Mouse (Mus musculus) heart, embryonic 10.5 days (tissue): Measurements from ENCODE around the gene Bcorl1. TPM values are rescaled to one million over a fixed set of nuclear protein-coding genes. Genes with fewer than 3 reads are reported as not detected.

Source experiments
- DNase-seq: peaks from one replicate; pipeline ENCODE4 v3.0.0-alpha.2; 2017; ENCODE audit warnings: low spot score
- H3K27ac ChIP-seq: fragments of 300-500 bp; sonication (generic); 2 replicates; pipeline ENCODE4 v1.5.1; 2016; ENCODE audit warnings: mild to moderate bottlenecking
- H3K27me3 ChIP-seq: fragments of 300-500 bp; sonication (generic); 2 replicates; pipeline ENCODE4 v1.6.1; 2016; ENCODE audit warnings: mild to moderate bottlenecking; ENCODE audit not compliant: poor library complexity, insufficient read depth, severe bottlenecking
- H3K36me3 ChIP-seq: fragments of 300-500 bp; sonication (generic); 2 replicates; pipeline ENCODE4 v1.6.1; 2016; ENCODE audit warnings: mild to moderate bottlenecking, moderate library complexity
- H3K4me1 ChIP-seq: fragments of 300-500 bp; sonication (generic); 2 replicates; pipeline ENCODE4 v1.6.1; 2016; ENCODE audit warnings: mild to moderate bottlenecking
- H3K4me3 ChIP-seq: fragments of 300-500 bp; sonication (generic); 2 replicates; pipeline ENCODE4 v1.5.1; 2016; ENCODE audit warnings: mild to moderate bottlenecking, moderate library complexity
- H3K9me3 ChIP-seq: fragments of 300-500 bp; sonication (generic); 2 replicates; pipeline ENCODE4 v1.6.1; 2016; ENCODE audit warnings: mild to moderate bottlenecking, moderate library complexity
- WGBS: fragments of 180-500 bp; shearing (Covaris S2); methylation state at CpG from one replicate; pipeline ENCODE4 v1.1.7; 2016; 5-methylcytosine and 5-hydroxymethylcytosine counted together
- polyA plus RNA-seq: library from polyadenylated mRNA; unstranded; fragments of >200 nt; fragmentation: Nextera tagmentation; extraction: Ambion mirVana; gene quantifications from 2 replicates; pipeline ENCODE4 v1.2.1, GENCODE M21; 2016

Gene Bcorl1
- polyA plus RNA-seq = 4.9 and 6.7 TPM in 2 replicates

- Histone ChIP-seq H3K9me3 (no peaks in the 10 kb centered on the region), H3K4me3 (peak within 1 kb of the TSS; percentile 68), H3K27me3 (peaks cover 58% of the 10 kb centered on the region; the same call in 1 of the 2 replicates), H3K36me3 (no peaks in the 10 kb centered on the region), H3K27ac (peak within 1 kb of the TSS; percentile 87), H3K4me1 (no peaks in the 10 kb centered on the region; the same call in 1 of the 2 replicates)
- WGBS = 10% methylated on average over 29 of the region's 33 CpGs
- DNase-seq = peak; percentile 77
Measured at GRCm38 (mm10) chrX:48341141-48341540, at the start of gene Bcorl1. Gene Bcorl1, plus strand, starts transcription at chrX:48341358.

GRCm38 (mm10) chrX:48291413-48291812 is 49.7 kb upstream of the Bcorl1 start:
- 20% methylated on average over 3 of the region's 3 CpGs for WGBS
- H3K4me3 ChIP-seq = no peak overlapping the region
- H3K36me3 ChIP-seq = no peaks in the 10 kb centered on the region
- no peaks in the 10 kb centered on the region for H3K4me1 ChIP-seq
- no peak overlapping the region for H3K27ac ChIP-seq
- H3K9me3 ChIP-seq = no peaks in the 10 kb centered on the region
- no peak for DNase-seq
- H3K27me3 ChIP-seq = peaks cover 16% of the 10 kb centered on the region; the same call in 1 of the 2 replicates

GRCm38 (mm10) chrX:48305356-48305755 is 35.8 kb upstream of the Bcorl1 start:
- H3K36me3 ChIP-seq = no peaks in the 10 kb centered on the region
- WGBS = 76% methylated on average over 4 of the region's 4 CpGs

GRCm38 (mm10) chrX:48310706-48311517 is 30.2 kb upstream of the Bcorl1 start:
- peaks cover 37% of the 10 kb centered on the region; the same call in 1 of the 2 replicates for H3K27me3 ChIP-seq
- 18% methylated on average over 26 of the region's 26 CpGs for WGBS

More at GRCm38 (mm10) chrX:48305356-48305755, 35.8 kb upstream of the Bcorl1 start:
- peaks cover 12% of the 10 kb centered on the region; the same call in 1 of the 2 replicates for H3K27me3 ChIP-seq
- DNase-seq = no peak
- H3K9me3 ChIP-seq = no peaks in the 10 kb centered on the region
- no peak overlapping the region for H3K27ac ChIP-seq
- H3K4me1 ChIP-seq = peaks cover 5% of the 10 kb centered on the region; the same call in 1 of the 2 replicates
- no peak overlapping the region for H3K4me3 ChIP-seq

GRCm38 (mm10) chrX:48311727-48312126 is 29.4 kb upstream of the Bcorl1 start:
- H3K36me3 ChIP-seq = no peaks in the 10 kb centered on the region
- peaks cover 39% of the 10 kb centered on the region; the same call in 1 of the 2 replicates for H3K27me3 ChIP-seq
- H3K9me3 ChIP-seq = no peaks in the 10 kb centered on the region
- DNase-seq = no peak
- 75% methylated on average over 5 of the region's 5 CpGs for WGBS
- peaks cover 9% of the 10 kb centered on the region; the same call in 1 of the 2 replicates for H3K4me1 ChIP-seq
- no peak overlapping the region for H3K4me3 ChIP-seq
- H3K27ac ChIP-seq = no peak overlapping the region

More at GRCm38 (mm10) chrX:48310706-48311517, 30.2 kb upstream of the Bcorl1 start:
- DNase-seq = no peak
- Histone ChIP-seq H3K4me1 (peaks cover 9% of the 10 kb centered on the region; the same call in 1 of the 2 replicates), H3K9me3 (no peaks in the 10 kb centered on the region), H3K36me3 (no peaks in the 10 kb centered on the region), H3K4me3 (peak overlapping the region; percentile 50), H3K27ac (peak overlapping the region; percentile 82)

- 13% methylated on average over 33 of the region's 33 CpGs for WGBS
- Histone ChIP-seq H3K27me3 (peaks cover 54% of the 10 kb centered on the region; the same call in 1 of the 2 replicates), H3K9me3 (no peaks in the 10 kb centered on the region), H3K4me3 (peak overlapping the region; percentile 60), H3K27ac (peak overlapping the region; percentile 74), H3K4me1 (peaks cover 12% of the 10 kb centered on the region; the same call in 1 of the 2 replicates), H3K36me3 (no peaks in the 10 kb centered on the region)
- DNase-seq = peak; percentile 91
Measured at GRCm38 (mm10) chrX:48314530-48315079, 26.6 kb upstream of the Bcorl1 start.

- Histone ChIP-seq H3K27me3 (peaks cover 35% of the 10 kb centered on the region; the same call in 1 of the 2 replicates), H3K4me3 (no peak overlapping the region), H3K27ac (no peak overlapping the region), H3K4me1 (0 out of 2 replicates have a peak, but pooled peaks cover 3% of the 10 kb centered on the region), H3K36me3 (no peaks in the 10 kb centered on the region), H3K9me3 (no peaks in the 10 kb centered on the region)
- no peak for DNase-seq
- WGBS = 46% methylated on average over 3 of the region's 3 CpGs
Measured at GRCm38 (mm10) chrX:48317444-48317843, 23.7 kb upstream of the Bcorl1 start.

GRCm38 (mm10) chrX:48318194-48318593 is 23.0 kb upstream of the Bcorl1 start:
- H3K9me3 ChIP-seq = no peaks in the 10 kb centered on the region
- H3K36me3 ChIP-seq = no peaks in the 10 kb centered on the region
- no peak overlapping the region for H3K4me3 ChIP-seq
- peaks cover 28% of the 10 kb centered on the region; the same call in 1 of the 2 replicates for H3K27me3 ChIP-seq
- H3K27ac ChIP-seq = no peak overlapping the region
- no peak for DNase-seq
- H3K4me1 ChIP-seq = 0 out of 2 replicates have a peak, but pooled peaks cover 3% of the 10 kb centered on the region
- WGBS = 21% methylated on average over 9 of the region's 9 CpGs

GRCm38 (mm10) chrX:48340441-48341049 is 613 bp upstream of the Bcorl1 start:
- no peaks in the 10 kb centered on the region for H3K36me3 ChIP-seq
- no peaks in the 10 kb centered on the region for H3K9me3 ChIP-seq
- peak overlapping the region; percentile 87; the same call in 1 of the 2 replicates for H3K27ac ChIP-seq
- DNase-seq = no peak
- H3K4me3 ChIP-seq = peak overlapping the region; percentile 68
- H3K4me1 ChIP-seq = no peaks in the 10 kb centered on the region; the same call in 1 of the 2 replicates
- peaks cover 52% of the 10 kb centered on the region; the same call in 1 of the 2 replicates for H3K27me3 ChIP-seq
- 16% methylated on average over 35 of the region's 35 CpGs for WGBS

GRCm38 (mm10) chrX:48341621-48342161 is 533 bp downstream of the Bcorl1 start:
- Histone ChIP-seq H3K4me1 (no peaks in the 10 kb centered on the region; the same call in 1 of the 2 replicates), H3K9me3 (no peaks in the 10 kb centered on the region), H3K27me3 (peaks cover 58% of the 10 kb centered on the region; the same call in 1 of the 2 replicates), H3K36me3 (no peaks in the 10 kb centered on the region), H3K27ac (peak overlapping the region; percentile 87), H3K4me3 (peak overlapping the region; percentile 68)
- WGBS = 10% methylated on average over 38 of the region's 73 CpGs
- DNase-seq = peak; percentile 81

- Histone ChIP-seq H3K36me3 (no peaks in the 10 kb centered on the region), H3K9me3 (no peaks in the 10 kb centered on the region), H3K4me1 (no peaks in the 10 kb centered on the region; the same call in 1 of the 2 replicates), H3K27ac (peak overlapping the region; percentile 2; the same call in 1 of the 2 replicates), H3K27me3 (peaks cover 58% of the 10 kb centered on the region; the same call in 1 of the 2 replicates), H3K4me3 (peak overlapping the region; percentile 68)
- 9% methylated on average over 16 of the region's 16 CpGs for WGBS
- no peak for DNase-seq
Measured at GRCm38 (mm10) chrX:48342731-48343130, 1.6 kb downstream of the Bcorl1 start.

GRCm38 (mm10) chrX:48343461-48343952 is 2.3 kb downstream of the Bcorl1 start:
- peaks cover 58% of the 10 kb centered on the region; the same call in 1 of the 2 replicates for H3K27me3 ChIP-seq
- WGBS = 2% methylated on average over 33 of the region's 36 CpGs
- DNase-seq = peak; percentile 97

More at GRCm38 (mm10) chrX:48343461-48343952, 2.3 kb downstream of the Bcorl1 start:
- H3K4me1 ChIP-seq = no peaks in the 10 kb centered on the region; the same call in 1 of the 2 replicates
- peak overlapping the region; percentile 68 for H3K4me3 ChIP-seq
- H3K9me3 ChIP-seq = no peaks in the 10 kb centered on the region
- H3K27ac ChIP-seq = peak overlapping the region; percentile 76
- H3K36me3 ChIP-seq = no peaks in the 10 kb centered on the region
